Mouse (Mus musculus) kidney, postnatal 0 days (tissue): Measurements from ENCODE around the gene Stoml1. TPM values are rescaled to one million over a fixed set of nuclear protein-coding genes. Genes with fewer than 3 reads are reported as not detected.
"Not testable (repeated sequence)": the region's sequence is repeated elsewhere in the genome, so short reads cannot be mapped to it uniquely, and the experiment has no call there.

Experiments used
- ATAC-seq: fragments of 200-750 bp; cut with Nextera tagmentation; replicated peaks from 2 replicates; pipeline ENCODE4 v1.8.0; 2017; ENCODE audit warnings: low read depth, moderate number of reproducible peaks, moderate TSS enrichment, moderate library complexity; ENCODE audit not compliant: low FRiP score
- DNase-seq: peaks from one replicate; pipeline ENCODE4 v3.0.0-alpha.2; 2016; ENCODE audit warnings: low spot score
- H3K27ac ChIP-seq: fragments of 300-500 bp; sonication (generic); 2 replicates; pipeline ENCODE4 v1.5.1; 2014; ENCODE audit warnings: mild to moderate bottlenecking
- H3K27me3 ChIP-seq: fragments of 300-500 bp; sonication (generic); 2 replicates; pipeline ENCODE4 v1.6.1; 2014; ENCODE audit warnings: low read length, mixed read lengths; ENCODE audit not compliant: insufficient read depth
- H3K36me3 ChIP-seq: fragments of 300-500 bp; sonication (generic); 2 replicates; pipeline ENCODE4 v1.6.1; 2014; ENCODE audit warnings: low read length, mixed read lengths; ENCODE audit not compliant: insufficient read depth
- H3K4me1 ChIP-seq: fragments of 300-500 bp; sonication (generic); replicated peaks from 2 replicates; pipeline ENCODE4 v1.6.1; 2014; ENCODE audit warnings: antibody characterized with exemption, low read length, mixed read lengths; ENCODE audit not compliant: insufficient read depth
- H3K4me2 ChIP-seq: fragments of 300-500 bp; sonication (generic); 2 replicates; pipeline ENCODE4 v1.6.1; 2014; ENCODE audit warnings: mild to moderate bottlenecking, low read length, moderate library complexity, mixed read lengths
- H3K4me3 ChIP-seq: fragments of 300-500 bp; sonication (generic); replicated peaks from 2 replicates; pipeline ENCODE4 v1.5.1; 2014; ENCODE audit warnings: low read depth, low read length
- H3K9ac ChIP-seq: fragments of 300-500 bp; sonication (generic); 2 replicates; pipeline ENCODE4 v1.6.1; 2014; ENCODE audit warnings: low read depth, low read length
- H3K9me3 ChIP-seq: fragments of 300-500 bp; sonication (generic); replicated peaks from 2 replicates; pipeline ENCODE4 v1.6.1; 2016; ENCODE audit warnings: low read length, inconsistent platforms, mixed read lengths
- CTCF ChIP-seq: IDR thresholded peaks from 2 replicates; pipeline ENCODE4 v1.5.1; 2016; ENCODE audit warnings: antibody characterized with exemption, low read depth, mild to moderate bottlenecking, moderate library complexity
- WGBS: fragments of 180-500 bp; shearing (Covaris S2); extraction: QIAGEN DNeasy Blood & Tissue Kit; methylation state at CpG from one replicate; pipeline ENCODE4 v1.1.7; 2014; 5-methylcytosine and 5-hydroxymethylcytosine counted together
- polyA plus RNA-seq: library from polyadenylated mRNA; unstranded; fragments of >200 nt; fragmentation: Nextera tagmentation; extraction: Ambion mirVana; gene quantifications from 2 replicates; pipeline ENCODE4 v1.2.1, GENCODE M21; 2015

Stoml1 gene
- polyA plus RNA-seq, 1 experiment from 2014 or later: 36.6 TPM

- Histone ChIP-seq H3K36me3 (no peaks in the 10 kb centered on the region), H3K4me3 (no peak overlapping the region), H3K4me2 (no peak overlapping the region), H3K4me1 (peaks cover 8% of the 10 kb centered on the region), H3K9ac (no peak overlapping the region), H3K9me3 (no peaks in the 10 kb centered on the region), H3K27me3 (no peaks in the 10 kb centered on the region), H3K27ac (no peak overlapping the region)
- no peak for TF ChIP-seq CTCF
- 56% methylated on average over 3 of the region's 3 CpGs for WGBS
- ATAC-seq (no peak), DNase-seq (no peak)
Measured at GRCm38 (mm10) chr9:58270081-58270480, 17.1 kb downstream of the Stoml1 start.

- DNase-seq (no peak), ATAC-seq (no peak)
- H3K27me3 ChIP-seq: no peaks in the 10 kb centered on the region
- H3K4me3 ChIP-seq: no peak overlapping the region
- no peak for TF ChIP-seq CTCF
- H3K9ac ChIP-seq: no peak overlapping the region
- peaks cover 16% of the 10 kb centered on the region for H3K4me1 ChIP-seq
- no peak overlapping the region for H3K27ac ChIP-seq
- 79% methylated on average over 3 of the region's 3 CpGs for WGBS
- H3K4me2 ChIP-seq: no peak overlapping the region
- H3K36me3 ChIP-seq: no peaks in the 10 kb centered on the region
- no peaks in the 10 kb centered on the region for H3K9me3 ChIP-seq
Measured at GRCm38 (mm10) chr9:58271109-58271508, 18.1 kb downstream of the Stoml1 start.

GRCm38 (mm10) chr9:58271551-58271950 lies 18.6 kb downstream of the Stoml1 start:
- not testable (repeated sequence) for H3K27me3 ChIP-seq, H3K9me3 ChIP-seq, H3K27ac ChIP-seq, H3K4me3 ChIP-seq, ATAC-seq, H3K9ac ChIP-seq, DNase-seq, H3K36me3 ChIP-seq, H3K4me2 ChIP-seq
- peaks cover 20% of the 10 kb centered on the region for H3K4me1 ChIP-seq
- 93% methylated on average over 9 of the region's 9 CpGs for WGBS
- TF ChIP-seq CTCF: peak; percentile 12; the same call in 1 of the 2 replicates

GRCm38 (mm10) chr9:58272068-58272541 lies 19.1 kb downstream of the Stoml1 start:
- H3K4me3 ChIP-seq: no peak overlapping the region
- no peak overlapping the region for H3K9ac ChIP-seq
- no peaks in the 10 kb centered on the region for H3K36me3 ChIP-seq
- no peak for DNase-seq
- no peak for TF ChIP-seq CTCF
- 73% methylated on average over 2 of the region's 2 CpGs for WGBS
- no peaks in the 10 kb centered on the region for H3K27me3 ChIP-seq
- no peak overlapping the region for H3K27ac ChIP-seq
- no peak overlapping the region for H3K4me2 ChIP-seq
- ATAC-seq: no peak
- H3K4me1 ChIP-seq: peaks cover 20% of the 10 kb centered on the region
- H3K9me3 ChIP-seq: no peaks in the 10 kb centered on the region

- WGBS: 68% methylated on average over 9 of the region's 9 CpGs
- H3K4me3 ChIP-seq: no peak overlapping the region
Measured at GRCm38 (mm10) chr9:58272855-58273254, 19.9 kb downstream of the Stoml1 start.

GRCm38 (mm10) chr9:58274101-58274604 lies 21.2 kb downstream of the Stoml1 start:
- Histone ChIP-seq H3K27ac (peak overlapping the region; percentile 88), H3K27me3 (no peaks in the 10 kb centered on the region), H3K9ac (no peak overlapping the region), H3K4me1 (peaks cover 20% of the 10 kb centered on the region), H3K4me3 (no peak overlapping the region), H3K36me3 (no peaks in the 10 kb centered on the region), H3K4me2 (no peak overlapping the region), H3K9me3 (no peaks in the 10 kb centered on the region)
- 66% methylated on average over 7 of the region's 7 CpGs for WGBS
- TF ChIP-seq CTCF: no peak
- DNase-seq (no peak), ATAC-seq (no peak)

More at GRCm38 (mm10) chr9:58272855-58273254, 19.9 kb downstream of the Stoml1 start:
- no peak for TF ChIP-seq CTCF
- Histone ChIP-seq H3K27me3 (no peaks in the 10 kb centered on the region), H3K27ac (no peak overlapping the region), H3K9me3 (no peaks in the 10 kb centered on the region), H3K36me3 (no peaks in the 10 kb centered on the region), H3K4me2 (no peak overlapping the region), H3K9ac (no peak overlapping the region), H3K4me1 (peaks cover 20% of the 10 kb centered on the region)
- DNase-seq: no peak
- ATAC-seq: no peak

GRCm38 (mm10) chr9:58274626-58275025 lies 21.7 kb downstream of the Stoml1 start:
- no peak for ATAC-seq
- no peaks in the 10 kb centered on the region for H3K27me3 ChIP-seq
- no peak for DNase-seq
- H3K9me3 ChIP-seq: no peaks in the 10 kb centered on the region
- no peaks in the 10 kb centered on the region for H3K36me3 ChIP-seq
- no peak for TF ChIP-seq CTCF
- H3K4me2 ChIP-seq: no peak overlapping the region
- no peak overlapping the region for H3K4me3 ChIP-seq
- H3K9ac ChIP-seq: no peak overlapping the region
- WGBS: 26% methylated on average over 3 of the region's 3 CpGs
- H3K4me1 ChIP-seq: peaks cover 20% of the 10 kb centered on the region
- peak overlapping the region; percentile 88 for H3K27ac ChIP-seq
